In genomic region chr2:28904786-28905185, GRCm38 (mm10) we compare ENCODE assay signal across 24 mouse cellular contexts. TPM values are rescaled to one million over a fixed set of nuclear protein-coding genes. Genes with fewer than 3 reads are reported as not detected.
"Had no signal": no experiment of that assay in that cellular context is flagged by ENCODE, and none has a peak within 500 bp of the region (broad histone marks: within the 10 kb centered on the region; RNA-seq: fewer than 3 reads in every experiment).

No protein-coding gene starts in this region.

- H3K27ac ChIP-seq: limb, embryonic 10.5 days; limb, embryonic 13.5 days; liver, embryonic 12.5 days; liver, embryonic 15.5 days; lung, embryonic 15.5 days; stomach, postnatal 0 days had no signal

- H3K9me3 ChIP-seq: limb, embryonic 10.5 days; limb, embryonic 13.5 days; liver, embryonic 12.5 days; liver, embryonic 15.5 days; lung, embryonic 15.5 days had no signal

- H3K4me2 ChIP-seq: limb, embryonic 13.5 days; liver, embryonic 12.5 days; liver, embryonic 15.5 days; lung, embryonic 15.5 days had no signal

- H3K9ac ChIP-seq: limb, embryonic 13.5 days; liver, embryonic 12.5 days; liver, embryonic 15.5 days; lung, embryonic 15.5 days had no signal

- DNase-seq: liver; lung, adult 18-20 months; lung, postnatal 10 days; lung, postnatal 4 days; midbrain, embryonic 14.5 days; right cerebral cortex, adult 18-20 months; right cerebral cortex, postnatal 14 days; right cerebral cortex, postnatal 4 days; thymus, adult 2 months; thymus, postnatal 25 days had no signal

- H3K4me1 ChIP-seq: liver, embryonic 15.5 days had no signal

- ATAC-seq: liver, embryonic 12.5 days had no signal

- H3K4me3 ChIP-seq: limb, embryonic 10.5 days; limb, embryonic 13.5 days; liver, embryonic 12.5 days; liver, embryonic 15.5 days; lung, embryonic 15.5 days had no signal

RNA-seq across cellular contexts. Expression of gene Barhl1, which starts 11.7 kb away (rescaled TPM):
- total RNA-seq: layer of hippocampus, adult 18-20 months; layer of hippocampus, postnatal 25 days; left cerebral cortex, adult 18-20 months; left cerebral cortex, postnatal 25 days; megakaryocyte progenitor cell, adult 5-6 weeks; megakaryocyte-erythroid progenitor cell, adult 5-6 weeks had no signal
- polyA plus RNA-seq: kidney, embryonic 16.5 days; limb, embryonic 10.5 days; liver, embryonic 12.5 days; liver, embryonic 15.5 days; lung, embryonic 15.5 days; stomach, postnatal 0 days; urinary bladder, adult 2 months had no signal
